Mouse (Mus musculus) mouse trophoblast stem cell (cell line): ENCODE data around the gene Phf11d.
"Not testable (repeated sequence)": the region's sequence is repeated elsewhere in the genome, so short reads cannot be mapped to it uniquely, and the experiment has no call there.

Experiments
- in situ Hi-C, 2 experiments: fragments of 300-500 bp; cut with MseI, MboI; formaldehyde crosslinking; loops; 2 replicates in 1 of 2; 3 replicates in 1 of 2; pipeline ENCODE4 v1.15.1; 2025

Phf11d gene

GRCm38 (mm10) chr14:59365244-59365644, at the start of gene Phf11d:
Phf11d (minus strand) TSS chr14:59365470.
- in situ Hi-C loops: no loop called here

GRCm38 (mm10) chr14:59414979-59415378, 49.7 kb upstream of the Phf11d start:
- in situ Hi-C loops: not testable (repeated sequence)

GRCm38 (mm10) chr14:59396999-59397398, 31.7 kb upstream of the Phf11d start:
- in situ Hi-C loops: no loop called here

- in situ Hi-C loops: no loop called here
Measured at GRCm38 (mm10) chr14:59395281-59395680, 30.0 kb upstream of the Phf11d start, which contains the start of gene Phf11c. Phf11c (minus strand) TSS chr14:59395381.

- in situ Hi-C loops: not testable (repeated sequence)
Measured at GRCm38 (mm10) chr14:59390181-59390580, 24.9 kb upstream of the Phf11d start.

- in situ Hi-C loops: no loop called here
Measured at GRCm38 (mm10) chr14:59389532-59389931, 24.3 kb upstream of the Phf11d start.

- in situ Hi-C loops: no loop called here
Measured at GRCm38 (mm10) chr14:59370348-59371068, 5.2 kb upstream of the Phf11d start.

GRCm38 (mm10) chr14:59366386-59367105, 1.3 kb upstream of the Phf11d start:
- in situ Hi-C loops: no loop called here

- in situ Hi-C loops: not testable (repeated sequence)
Measured at GRCm38 (mm10) chr14:59341189-59341588, 24.1 kb downstream of the Phf11d start, which contains the start of gene Phf11b. Phf11b (minus strand) TSS chr14:59341351.

- in situ Hi-C loops: loop anchor here in 1 of 2 experiments (5.0 kb wide), 1 partner anchor 82 kb away; no protein-coding TSS in a partner anchor
Measured at GRCm38 (mm10) chr14:59339541-59339940, 25.7 kb downstream of the Phf11d start.

GRCm38 (mm10) chr14:59336056-59336455, 29.2 kb downstream of the Phf11d start:
- in situ Hi-C loops: loop anchor here in 1 of 2 experiments (5.0 kb wide), 1 partner anchor 79 kb away; no protein-coding TSS in a partner anchor

- in situ Hi-C loops: not testable (repeated sequence)
Measured at GRCm38 (mm10) chr14:59330499-59330898, 34.8 kb downstream of the Phf11d start.

- in situ Hi-C loops: not testable (repeated sequence)
Measured at GRCm38 (mm10) chr14:59319970-59320369, 45.3 kb downstream of the Phf11d start.

- in situ Hi-C loops: not testable (repeated sequence)
Measured at GRCm38 (mm10) chr14:59319036-59319435, 46.2 kb downstream of the Phf11d start.
